Mouse (Mus musculus) Muller cell, postnatal 12 days (primary cell): ENCODE measurements around the gene Rcc1l.
A peak's percentile ranks its signal among the peaks of the same experiment; 100 is the strongest.

Source experiments
- DNase-seq: peaks from one replicate; pipeline ENCODE4 v3.0.0-alpha.2; 2015; ENCODE audit errors: inconsistent ontology term

Gene Rcc1l

GRCm38 (mm10) chr5:134118798-134119407 is 57.7 kb downstream of the Rcc1l start:
- DNase-seq: no peak

- no peak for DNase-seq
These were observed 60.8 kb downstream of the Rcc1l start for GRCm38 (mm10) chr5:134115639-134116259.

DNA sequence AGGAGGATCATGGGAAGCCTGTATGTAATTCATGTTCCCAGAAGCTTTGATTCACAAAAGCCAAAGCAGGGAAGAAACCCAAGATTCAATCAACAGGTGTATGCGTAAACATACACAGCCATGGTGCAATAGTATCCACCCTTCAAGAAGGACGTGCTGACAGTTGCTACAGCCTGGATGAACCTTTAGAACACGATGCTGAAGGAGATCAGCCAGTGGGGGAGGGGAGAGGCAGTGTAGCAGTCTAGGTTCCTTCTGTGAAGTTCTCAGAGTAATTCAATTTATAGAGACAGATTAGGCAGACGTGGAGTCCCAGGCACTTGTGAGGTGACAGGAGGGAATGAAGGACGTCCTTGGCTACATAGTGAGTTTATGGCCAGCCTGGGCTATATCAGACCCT is 61.6 kb downstream of the Rcc1l start:
- DNase-seq: no peak

DNA sequence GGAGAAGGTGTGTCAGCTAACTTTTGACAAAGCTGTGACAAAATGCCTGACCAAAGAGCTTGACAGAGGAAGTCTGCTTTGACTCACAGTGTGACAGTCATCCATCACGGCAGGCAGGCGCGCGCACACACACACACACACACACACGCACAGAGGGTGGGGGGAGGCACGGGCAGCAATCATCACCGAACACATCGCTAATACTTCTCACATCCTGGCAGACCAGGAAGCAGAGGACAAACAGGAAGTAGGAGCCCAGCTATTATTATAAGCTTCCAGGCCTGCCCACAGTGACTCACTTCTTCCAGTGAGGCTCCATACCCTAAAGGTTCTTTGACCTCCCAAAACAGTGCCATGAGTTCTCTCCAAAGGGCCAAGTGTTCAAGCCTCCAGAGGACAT is 70.7 kb downstream of the Rcc1l start:
- no peak for DNase-seq

GRCm38 (mm10) chr5:134102720-134103119 is 73.9 kb downstream of the Rcc1l start:
- DNase-seq: no peak

DNA sequence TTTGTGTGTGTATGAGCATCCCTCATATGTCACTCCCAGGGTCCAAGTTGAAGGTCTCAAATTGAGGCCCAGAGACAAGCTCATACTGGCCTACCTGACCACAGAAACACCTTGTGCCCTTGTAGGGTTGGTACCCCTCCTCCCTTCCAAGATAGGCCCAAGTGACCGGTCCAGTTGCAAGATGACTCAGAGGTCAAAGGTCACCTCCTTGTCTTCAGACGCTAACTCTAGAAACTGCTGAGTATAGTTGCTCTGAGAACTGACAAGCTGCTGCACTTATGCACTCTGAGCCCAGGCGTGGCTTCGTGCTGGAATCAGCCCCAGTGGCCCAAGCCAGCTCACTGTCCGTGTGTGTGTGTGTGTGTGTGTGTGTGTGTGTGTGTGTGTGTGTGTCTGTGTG is 74.7 kb downstream of the Rcc1l start:
- DNase-seq: no peak

DNA sequence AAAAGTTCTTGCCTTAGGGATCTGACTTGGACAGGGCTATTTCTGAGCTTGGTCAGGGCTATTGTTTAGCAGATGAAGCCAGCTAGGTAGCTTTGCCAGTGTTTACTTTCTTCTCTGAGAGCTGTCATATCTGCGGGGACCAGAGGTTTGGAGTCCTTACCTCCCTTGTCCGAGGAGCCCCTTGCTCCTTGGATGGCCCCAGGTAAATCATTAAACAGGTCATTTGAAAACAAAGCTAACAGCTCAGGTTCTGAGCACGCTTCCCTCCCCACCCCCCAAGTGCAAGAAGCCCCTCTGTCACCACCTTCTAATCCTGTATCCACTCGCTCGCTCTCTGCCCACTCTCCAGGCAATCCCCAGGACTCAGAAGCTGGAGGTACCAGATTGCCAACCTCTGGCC is 75.3 kb downstream of the Rcc1l start:
- no peak for DNase-seq

DNA sequence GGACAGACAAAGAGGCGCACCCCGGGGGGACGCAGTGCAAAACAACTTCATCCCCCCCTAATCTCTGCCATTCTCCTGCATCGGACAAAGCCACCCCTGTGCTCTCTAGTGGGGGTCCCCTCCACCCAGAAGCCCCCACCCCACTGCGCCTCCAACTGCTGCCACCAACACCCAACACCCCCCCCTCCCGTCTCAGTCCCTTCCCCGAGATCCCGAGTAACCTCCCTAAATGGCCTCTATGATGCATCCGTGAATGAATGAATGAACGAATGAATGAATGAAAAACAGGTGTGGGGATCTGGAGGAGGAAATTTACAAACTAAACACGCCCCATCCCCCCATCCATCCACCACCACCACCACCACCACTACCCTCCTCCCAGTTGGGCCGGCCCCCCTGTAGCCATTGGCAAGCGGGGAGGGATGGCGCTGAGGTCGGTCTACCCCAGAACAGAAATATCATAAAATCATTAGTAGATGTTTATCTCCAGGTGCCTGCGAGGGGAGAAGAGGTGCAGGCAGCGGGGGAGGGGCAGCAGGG is 76.3 kb downstream of the Rcc1l start:
- no peak for DNase-seq

- DNase-seq: peak; percentile 95
These were observed 76.9 kb downstream of the Rcc1l start, which contains the start of gene Castor2 for GRCm38 (mm10) chr5:134099496-134100211. Gene Castor2, plus strand, starts transcription at chr5:134099711.

GRCm38 (mm10) chr5:134098976-134099375 is 77.6 kb downstream of the Rcc1l start:
- peak; percentile 6 for DNase-seq

- no peak for DNase-seq
These were observed 78.2 kb downstream of the Rcc1l start for GRCm38 (mm10) chr5:134098341-134098902.
